Mouse (Mus musculus) forebrain, embryonic 15.5 days (tissue): Measurements from ENCODE around the gene Gm45021. TPM values are rescaled to one million over a fixed set of nuclear protein-coding genes. Genes with fewer than 3 reads are reported as not detected.
A peak's percentile ranks its signal among the peaks of the same experiment; 100 is the strongest.

Experiments
- ATAC-seq: fragments of 200-750 bp; cut with Nextera tagmentation; replicated peaks from 2 replicates; pipeline ENCODE4 v1.8.0; 2017; ENCODE audit warnings: mild to moderate bottlenecking, moderate TSS enrichment, moderate library complexity
- H3K27ac ChIP-seq: fragments of 300-500 bp; sonication (generic); replicated peaks from 2 replicates; pipeline ENCODE4 v1.5.1; 2015; ENCODE audit warnings: mild to moderate bottlenecking, inconsistent platforms
- H3K27me3 ChIP-seq: fragments of 300-500 bp; sonication (generic); 2 replicates; pipeline ENCODE4 v1.6.1; 2015; ENCODE audit warnings: inconsistent platforms
- H3K36me3 ChIP-seq: fragments of 300-500 bp; sonication (generic); 2 replicates; pipeline ENCODE4 v1.6.1; 2015; ENCODE audit warnings: mild to moderate bottlenecking, inconsistent platforms
- H3K4me1 ChIP-seq: fragments of 300-500 bp; sonication (generic); 2 replicates; pipeline ENCODE4 v1.6.1; 2015; ENCODE audit warnings: inconsistent platforms
- H3K4me2 ChIP-seq: fragments of 300-500 bp; sonication (generic); replicated peaks from 2 replicates; pipeline ENCODE4 v1.6.1; 2015; ENCODE audit warnings: mild to moderate bottlenecking, inconsistent platforms
- H3K4me3 ChIP-seq: fragments of 300-500 bp; sonication (generic); 2 replicates; pipeline ENCODE4 v1.5.1; 2015; ENCODE audit warnings: mild to moderate bottlenecking, inconsistent platforms
- H3K9ac ChIP-seq: fragments of 300-500 bp; sonication (generic); replicated peaks from 2 replicates; pipeline ENCODE4 v1.6.1; 2015; ENCODE audit warnings: mild to moderate bottlenecking, inconsistent platforms
- H3K9me3 ChIP-seq: fragments of 300-500 bp; sonication (generic); 2 replicates; pipeline ENCODE4 v1.6.1; 2016; ENCODE audit warnings: inconsistent platforms
- WGBS: fragments of 180-500 bp; shearing (Covaris S2); methylation state at CpG from one replicate; pipeline ENCODE4 v1.1.7; 2015; ENCODE audit warnings: mixed read lengths; 5-methylcytosine and 5-hydroxymethylcytosine counted together
- polyA plus RNA-seq: library from polyadenylated mRNA; unstranded; fragments of >200 nt; fragmentation: Nextera tagmentation; extraction: Ambion mirVana; gene quantifications from 2 replicates; pipeline ENCODE4 v1.2.1, GENCODE M21; 2015

Gm45021 gene
- polyA plus RNA-seq, 1 experiment from 2014 or later = not detected

- peaks cover 18% of the 10 kb centered on the region for H3K27me3 ChIP-seq
- H3K36me3 ChIP-seq = no peaks in the 10 kb centered on the region
- WGBS = 8% methylated on average over 7 of the region's 7 CpGs
- no peak overlapping the region for H3K27ac ChIP-seq
- peaks cover 19% of the 10 kb centered on the region for H3K4me1 ChIP-seq
- H3K4me3 ChIP-seq = peak overlapping the region; percentile 49
- no peaks in the 10 kb centered on the region for H3K9me3 ChIP-seq
- peak overlapping the region; percentile 76 for H3K4me2 ChIP-seq
- ATAC-seq = 0 out of 2 replicates have a peak, but pooled peaks have one; percentile 9
- H3K9ac ChIP-seq = peak overlapping the region; percentile 50
Measured at GRCm38 (mm10) chr6:48627511-48627924, 38.1 kb downstream of the Gm45021 start.

- no peak overlapping the region for H3K9ac ChIP-seq
- no peak for ATAC-seq
- H3K27ac ChIP-seq = no peak overlapping the region
- peaks cover 19% of the 10 kb centered on the region for H3K4me1 ChIP-seq
- H3K4me3 ChIP-seq = no peak overlapping the region
- no peaks in the 10 kb centered on the region for H3K9me3 ChIP-seq
- no peak overlapping the region for H3K4me2 ChIP-seq
- H3K27me3 ChIP-seq = peaks cover 18% of the 10 kb centered on the region
- WGBS = 85% methylated on average over 3 of the region's 3 CpGs
- H3K36me3 ChIP-seq = no peaks in the 10 kb centered on the region
Measured at GRCm38 (mm10) chr6:48628377-48628776, 39.0 kb downstream of the Gm45021 start.

GRCm38 (mm10) chr6:48628808-48629660, 39.6 kb downstream of the Gm45021 start:
- ATAC-seq = peak; percentile 65
- H3K27me3 ChIP-seq = peaks cover 18% of the 10 kb centered on the region
- peak overlapping the region; percentile 91 for H3K4me2 ChIP-seq
- 13% methylated on average over 54 of the region's 54 CpGs for WGBS
- H3K9me3 ChIP-seq = no peaks in the 10 kb centered on the region
- peaks cover 19% of the 10 kb centered on the region for H3K4me1 ChIP-seq
- H3K36me3 ChIP-seq = no peaks in the 10 kb centered on the region
- H3K4me3 ChIP-seq = peak overlapping the region; percentile 54
- peak overlapping the region; percentile 37 for H3K27ac ChIP-seq
- H3K9ac ChIP-seq = peak overlapping the region; percentile 66

- peak; percentile 7; the same call in 1 of the 2 replicates for ATAC-seq
- WGBS = 20% methylated on average over 13 of the region's 13 CpGs
- peaks cover 18% of the 10 kb centered on the region for H3K27me3 ChIP-seq
Measured at GRCm38 (mm10) chr6:48629661-48630034, 40.2 kb downstream of the Gm45021 start.

GRCm38 (mm10) chr6:48630831-48631230, 41.4 kb downstream of the Gm45021 start:
- Histone ChIP-seq H3K4me1 (peaks cover 19% of the 10 kb centered on the region), H3K4me2 (no peak overlapping the region), H3K36me3 (no peaks in the 10 kb centered on the region), H3K27me3 (peaks cover 14% of the 10 kb centered on the region), H3K9ac (no peak overlapping the region), H3K9me3 (no peaks in the 10 kb centered on the region), H3K27ac (no peak overlapping the region), H3K4me3 (no peak overlapping the region)
- 83% methylated on average over 8 of the region's 8 CpGs for WGBS
- no peak for ATAC-seq

More at GRCm38 (mm10) chr6:48629661-48630034, 40.2 kb downstream of the Gm45021 start:
- Histone ChIP-seq H3K4me1 (peaks cover 19% of the 10 kb centered on the region), H3K9ac (peak overlapping the region; percentile 66), H3K9me3 (no peaks in the 10 kb centered on the region), H3K4me2 (peak overlapping the region; percentile 91), H3K4me3 (peak overlapping the region; percentile 54), H3K36me3 (no peaks in the 10 kb centered on the region), H3K27ac (peak overlapping the region; percentile 37; the same call in 1 of the 2 replicates)

- H3K4me2 ChIP-seq = no peak overlapping the region
- H3K4me1 ChIP-seq = no peaks in the 10 kb centered on the region
- no peak overlapping the region for H3K9ac ChIP-seq
- ATAC-seq = no peak
- H3K27me3 ChIP-seq = no peaks in the 10 kb centered on the region
- H3K36me3 ChIP-seq = no peaks in the 10 kb centered on the region
- no peak overlapping the region for H3K27ac ChIP-seq
- no peak overlapping the region for H3K4me3 ChIP-seq
- H3K9me3 ChIP-seq = no peaks in the 10 kb centered on the region
- whole genome bisulfite sequencing = 90% methylated on average over 2 of the region's 2 CpGs
Measured at GRCm38 (mm10) chr6:48635105-48635504, 45.7 kb downstream of the Gm45021 start.

GRCm38 (mm10) chr6:48636515-48636914, 47.1 kb downstream of the Gm45021 start:
- Histone ChIP-seq H3K27ac (no peak overlapping the region), H3K4me3 (no peak overlapping the region), H3K36me3 (no peaks in the 10 kb centered on the region), H3K4me2 (no peak overlapping the region), H3K4me1 (no peaks in the 10 kb centered on the region), H3K9ac (no peak overlapping the region), H3K9me3 (no peaks in the 10 kb centered on the region), H3K27me3 (no peaks in the 10 kb centered on the region)
- no peak for ATAC-seq
- 55% methylated on average over 6 of the region's 6 CpGs for WGBS

- no peaks in the 10 kb centered on the region for H3K27me3 ChIP-seq
- ATAC-seq = no peak
- no peak overlapping the region for H3K27ac ChIP-seq
- WGBS = 67% methylated on average over 6 of the region's 6 CpGs
- H3K9me3 ChIP-seq = no peaks in the 10 kb centered on the region
- no peaks in the 10 kb centered on the region for H3K36me3 ChIP-seq
- H3K9ac ChIP-seq = no peak overlapping the region
- no peak overlapping the region for H3K4me2 ChIP-seq
- no peaks in the 10 kb centered on the region for H3K4me1 ChIP-seq
- H3K4me3 ChIP-seq = no peak overlapping the region
Measured at GRCm38 (mm10) chr6:48637811-48638500, 48.5 kb downstream of the Gm45021 start.

GRCm38 (mm10) chr6:48638553-48638952, 49.1 kb downstream of the Gm45021 start:
- Histone ChIP-seq H3K9ac (no peak overlapping the region), H3K27me3 (no peaks in the 10 kb centered on the region), H3K9me3 (no peaks in the 10 kb centered on the region), H3K4me1 (no peaks in the 10 kb centered on the region), H3K27ac (no peak overlapping the region), H3K4me3 (no peak overlapping the region), H3K36me3 (no peaks in the 10 kb centered on the region), H3K4me2 (no peak overlapping the region)
- no peak for ATAC-seq
- 72% methylated on average over 2 of the region's 2 CpGs for WGBS

- Histone ChIP-seq H3K27ac (no peak overlapping the region), H3K4me2 (no peak overlapping the region), H3K36me3 (no peaks in the 10 kb centered on the region), H3K27me3 (no peaks in the 10 kb centered on the region), H3K9ac (no peak overlapping the region), H3K4me3 (no peak overlapping the region), H3K4me1 (no peaks in the 10 kb centered on the region), H3K9me3 (no peaks in the 10 kb centered on the region)
- ATAC-seq = no peak
- WGBS = 77% methylated on average over 6 of the region's 6 CpGs
Measured at GRCm38 (mm10) chr6:48641391-48641790, 52.0 kb downstream of the Gm45021 start.

- H3K4me2 ChIP-seq = no peak overlapping the region
- no peaks in the 10 kb centered on the region for H3K36me3 ChIP-seq
- no peaks in the 10 kb centered on the region for H3K27me3 ChIP-seq
- H3K9ac ChIP-seq = no peak overlapping the region
- no peaks in the 10 kb centered on the region for H3K9me3 ChIP-seq
- no peak overlapping the region for H3K4me3 ChIP-seq
- peak; percentile 38; the same call in 1 of the 2 replicates for ATAC-seq
- no peak overlapping the region for H3K27ac ChIP-seq
- 20% methylated on average over 4 of the region's 4 CpGs for WGBS
- H3K4me1 ChIP-seq = no peaks in the 10 kb centered on the region
Measured at GRCm38 (mm10) chr6:48642764-48643292, 53.4 kb downstream of the Gm45021 start.
